Mouse (Mus musculus) ES-E14 (cell line): ENCODE results near the gene Tsc22d1. TPM values are rescaled to one million over a fixed set of nuclear protein-coding genes. Genes with fewer than 3 reads are reported as not detected.

Experiments used
- DNase-seq: peaks from one replicate; pipeline ENCODE4 v3.0.0-alpha.2; 2013; ENCODE audit warnings: low read depth, low spot score
- H3K27ac ChIP-seq: 2 replicates; pipeline ENCODE4 v1.5.1; 2012; ENCODE audit warnings: low read depth, mild to moderate bottlenecking, low read length, moderate library complexity, mixed read lengths; ENCODE audit not compliant: poor library complexity, insufficient read depth, severe bottlenecking
- H3K36me3 ChIP-seq: 2 replicates; pipeline ENCODE4 v1.6.1; 2012; ENCODE audit warnings: mild to moderate bottlenecking, low read length, moderate library complexity, mixed read lengths; ENCODE audit not compliant: control insufficient read depth, poor library complexity, insufficient read depth, severe bottlenecking
- H3K4me1 ChIP-seq, 2 experiments: fragments of 150-350 bp in 1 of 2; sonication (generic) in 1 of 2; 2 replicates each; pipeline ENCODE4 v1.6.1; 2012; ENCODE audit warnings: low read length in 2 of 2, mild to moderate bottlenecking in 1 of 2, mixed read lengths in 1 of 2; ENCODE audit not compliant: control insufficient read depth in 2 of 2, insufficient read depth in 2 of 2, poor library complexity in 1 of 2
- H3K4me3 ChIP-seq, 2 experiments: fragments of 150-350 bp in 1 of 2; sonication (generic) in 1 of 2; 2 replicates each; pipeline ENCODE4 v1.5.1; 2012; ENCODE audit warnings: low read length in 2 of 2, low read depth in 1 of 2, mild to moderate bottlenecking in 1 of 2, mixed read lengths in 1 of 2; ENCODE audit not compliant: insufficient read depth in 1 of 2, poor library complexity in 1 of 2, severe bottlenecking in 1 of 2
- H3K9ac ChIP-seq: 2 replicates; pipeline ENCODE4 v1.6.1; 2012; ENCODE audit warnings: low read depth, mild to moderate bottlenecking, low read length, mixed read lengths; ENCODE audit not compliant: poor library complexity, insufficient read depth, severe bottlenecking
- H3K9me3 ChIP-seq: fragments of 150-350 bp; sonication (generic); 2 replicates; pipeline ENCODE4 v1.6.1; 2012; ENCODE audit warnings: low read depth, mild to moderate bottlenecking, low read length; ENCODE audit not compliant: control insufficient read depth, insufficient read depth
- CHD2 ChIP-seq: IDR thresholded peaks from 2 replicates; pipeline ENCODE4 v1.6.1; 2014; ENCODE audit warnings: mild to moderate bottlenecking, low read depth, low read length, inconsistent platforms
- HCFC1 ChIP-seq: IDR thresholded peaks from 2 replicates; pipeline ENCODE4 v1.6.1; 2012; ENCODE audit warnings: low read length, inconsistent platforms, borderline replicate concordance; ENCODE audit not compliant: insufficient read depth
- MAFK ChIP-seq: IDR thresholded peaks from 2 replicates; pipeline ENCODE4 v1.6.1; 2014; ENCODE audit warnings: mild to moderate bottlenecking, low read depth, low read length, inconsistent platforms; ENCODE audit not compliant: insufficient read depth
- ZC3H11A ChIP-seq: IDR thresholded peaks from 2 replicates; pipeline ENCODE4 v1.6.1; 2012; ENCODE audit warnings: low read depth, mild to moderate bottlenecking, inconsistent platforms, low read length, borderline replicate concordance
- ZNF384 ChIP-seq: IDR thresholded peaks from 2 replicates; pipeline ENCODE4 v1.6.1; 2012; ENCODE audit warnings: low read depth, low read length, inconsistent platforms
- in situ Hi-C, 2 experiments: fragments of 600-800 bp; cut with MboI; formaldehyde crosslinking; loops; one replicate each; pipeline ENCODE4 v1.15.1; 2025; ENCODE audit warnings: low sequenced_read_pairs in 2 of 2, inconsistent platforms in 1 of 2; ENCODE audit not compliant: unreplicated experiment in 2 of 2
- total RNA-seq: library from RNA; depleted of rRNA; stranded (reverse); fragments of 300-350 nt; gene quantifications from 2 replicates; pipeline ENCODE4 v1.2.3, GENCODE M21; 2012

The Tsc22d1 gene
- total RNA-seq, 1 experiment = 129 TPM

GRCm38 (mm10) chr14:76536921-76537320 lies 122.2 kb downstream of the Tsc22d1 start:
- H3K4me1 ChIP-seq = peaks cover 5 to 18% of the 10 kb centered on the region in 2 experiments; a peak in 2 of 4 replicates
- H3K9me3 ChIP-seq = no peaks in the 10 kb centered on the region

DNA sequence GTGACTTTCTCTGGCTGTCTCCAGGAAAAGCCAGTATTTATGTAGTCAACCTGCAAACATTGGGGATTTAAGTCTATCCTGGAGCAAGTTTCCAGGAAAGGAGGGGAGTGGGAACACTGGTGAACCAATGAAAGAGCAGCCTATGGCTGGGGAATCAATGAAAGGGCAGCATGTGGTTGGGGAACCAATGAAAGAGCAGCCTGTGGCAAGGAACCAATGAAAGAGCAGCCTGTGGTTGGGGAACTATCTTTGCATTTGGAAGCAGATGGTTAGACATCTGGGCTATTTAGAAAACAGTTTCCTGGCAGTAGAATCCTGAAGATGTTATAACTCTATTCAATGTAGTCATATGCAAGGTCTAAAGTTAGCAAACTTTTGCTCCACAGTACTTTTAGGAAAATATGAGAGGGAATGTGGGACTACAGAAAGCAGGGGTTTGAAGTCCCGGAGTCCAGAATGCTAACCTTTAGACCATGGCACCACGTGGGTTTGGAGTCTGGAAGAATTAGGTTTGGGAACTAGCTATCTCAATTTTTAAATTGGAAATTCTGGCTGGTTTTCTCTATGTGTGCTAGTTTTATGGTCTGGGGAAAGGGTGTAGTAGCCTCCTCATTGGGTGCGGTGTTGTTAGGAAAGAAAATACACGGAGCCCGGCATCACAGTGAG lies 125.4 kb downstream of the Tsc22d1 start:
- Histone ChIP-seq H3K9me3 (no peaks in the 10 kb centered on the region), H3K9ac (no peak overlapping the region), H3K4me3 (no peak overlapping the region), H3K4me1 (peaks cover 2 to 11% of the 10 kb centered on the region in 2 experiments; a peak in 2 of 4 replicates), H3K36me3 (no peaks in the 10 kb centered on the region), H3K27ac (no peak overlapping the region)
- TF ChIP-seq MAFK (no peak), ZC3H11A (no peak), ZNF384 (no peak), HCFC1 (no peak), CHD2 (no peak)
- in situ Hi-C loops = no loop called here
- no peak for DNase-seq

More at GRCm38 (mm10) chr14:76536921-76537320, 122.2 kb downstream of the Tsc22d1 start:
- TF ChIP-seq ZC3H11A = no peak
- no peak overlapping the region for H3K4me3 ChIP-seq
- DNase-seq = no peak
- in situ Hi-C loops = no loop called here
- H3K36me3 ChIP-seq = no peaks in the 10 kb centered on the region
- no peak overlapping the region for H3K9ac ChIP-seq
- H3K27ac ChIP-seq = no peak overlapping the region

DNA sequence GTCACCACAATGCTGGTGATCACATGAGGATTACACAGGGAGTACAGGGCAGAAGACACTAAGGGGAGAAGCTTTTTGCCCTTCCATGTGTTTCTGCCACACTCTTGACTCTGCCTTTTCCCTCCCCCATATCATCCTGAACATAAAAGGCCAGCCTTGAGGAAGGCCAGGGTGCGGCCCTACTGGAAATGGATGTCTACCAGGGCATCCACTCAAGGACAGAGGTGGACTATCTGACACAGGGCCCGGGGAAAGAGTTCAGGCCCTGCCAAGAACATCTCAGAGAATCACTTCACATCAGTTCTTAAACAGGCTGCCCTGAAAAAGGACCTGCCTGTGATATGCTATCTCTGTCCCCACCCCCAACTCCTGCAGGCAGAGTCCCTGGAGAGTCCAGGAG lies 126.6 kb downstream of the Tsc22d1 start:
- in situ Hi-C loops = no loop called here
- H3K27ac ChIP-seq = no peak overlapping the region

GRCm38 (mm10) chr14:76544136-76544535 lies 129.4 kb downstream of the Tsc22d1 start:
- in situ Hi-C loops = no loop called here
- no peak for TF ChIP-seq CHD2
- TF ChIP-seq MAFK = no peak
- TF ChIP-seq HCFC1 = no peak
- TF ChIP-seq ZC3H11A = no peak
- TF ChIP-seq ZNF384 = no peak
- H3K9me3 ChIP-seq = no peaks in the 10 kb centered on the region
- no peak overlapping the region for H3K27ac ChIP-seq
- no peak overlapping the region for H3K4me3 ChIP-seq
- no peaks in the 10 kb centered on the region for H3K36me3 ChIP-seq
- no peak overlapping the region for H3K9ac ChIP-seq
- peaks cover 2 to 11% of the 10 kb centered on the region in 2 experiments; a peak in 2 of 4 replicates for H3K4me1 ChIP-seq
- no peak for DNase-seq

More for the DNA sequence above, 126.6 kb downstream of the Tsc22d1 start:
- H3K4me1 ChIP-seq = peaks cover 2 to 11% of the 10 kb centered on the region in 2 experiments; a peak in 2 of 4 replicates
- TF ChIP-seq CHD2 (no peak), ZC3H11A (no peak), ZNF384 (no peak), HCFC1 (no peak), MAFK (no peak)
- no peak for DNase-seq
- H3K9me3 ChIP-seq = no peaks in the 10 kb centered on the region
- H3K4me3 ChIP-seq = no peak overlapping the region
- H3K9ac ChIP-seq = no peak overlapping the region
- H3K36me3 ChIP-seq = no peaks in the 10 kb centered on the region
